Mouse (Mus musculus) left cerebral cortex, postnatal 36 days (tissue): ENCODE measurements at regions not wholly inside any gene's neighbourhood (a gene's known extent, or its start where the extent isn't known, plus 50 kb on each side); places are given as distances from the start of the nearest gene placed in this dataset.

Source experiments
- DNase-seq, 2 experiments: peaks; one replicate each; pipeline ENCODE4 v3.0.0; 2021 to 2022; ENCODE audit warnings: low spot score in 2 of 2, mixed read lengths in 1 of 2
- intact Hi-C: fragments of 180-260 bp; cut with DNase I; formaldehyde crosslinking; loops from one replicate; pipeline ENCODE4 v1.15.1; 2025

GRCm38 (mm10) chrX:6261469-6261868 lies 59.1 kb downstream of the Bmp15 start:
- intact Hi-C loops = loop anchor here (5.0 kb wide), 2 partner anchors 266 to 881 kb away; no protein-coding TSS in a partner anchor
- DNase-seq = peak; percentile 46 to 59

- DNase-seq = no peak
- intact Hi-C loops = no loop called here
Measured at GRCm38 (mm10) chrX:6258523-6258922, 62.0 kb downstream of the Bmp15 start.

- intact Hi-C loops = no loop called here
- DNase-seq = no peak
Measured at GRCm38 (mm10) chrX:6254058-6254457, 66.5 kb downstream of the Bmp15 start.

- intact Hi-C loops = no loop called here
Measured at GRCm38 (mm10) chrX:6252873-6253272, 67.6 kb downstream of the Bmp15 start.

More at GRCm38 (mm10) chrX:6252873-6253272, 67.6 kb downstream of the Bmp15 start:
- no peak for DNase-seq
